Mouse (Mus musculus): ENCODE data around the gene Cpt1a.

Cpt1a gene

GRCm38 (mm10) chr19:3373380-3373779, 51.2 kb downstream of the Cpt1a start:
- no peak for DNase-seq (ENCODE audit: low spot score)

- no peak for DNase-seq (ENCODE audit: low spot score)
These were observed 51.9 kb downstream of the Cpt1a start for GRCm38 (mm10) chr19:3374028-3374427.

- no peak for DNase-seq (ENCODE audit: low spot score)
These were observed 53.9 kb downstream of the Cpt1a start for GRCm38 (mm10) chr19:3375945-3376495.

- DNase-seq (ENCODE audit: low spot score): no peak
These were observed 55.0 kb downstream of the Cpt1a start for GRCm38 (mm10) chr19:3376966-3377715.

GRCm38 (mm10) chr19:3378614-3379013, 56.5 kb downstream of the Cpt1a start:
- no peak for DNase-seq (ENCODE audit: low spot score)

- DNase-seq (ENCODE audit: low spot score): no peak
These were observed 65.9 kb downstream of the Cpt1a start for GRCm38 (mm10) chr19:3388061-3388460.

- peak; percentile 76 for DNase-seq (ENCODE audit: low spot score)
These were observed 66.5 kb downstream of the Cpt1a start, which contains the start of gene Tesmin for GRCm38 (mm10) chr19:3388629-3389057. Tesmin (plus strand) TSS chr19:3388857.

- peak; percentile 81 for DNase-seq (ENCODE audit: low spot score)
These were observed 67.0 kb downstream of the Cpt1a start for GRCm38 (mm10) chr19:3389089-3389488.

- no peak for DNase-seq (ENCODE audit: low spot score)
These were observed 70.2 kb downstream of the Cpt1a start for GRCm38 (mm10) chr19:3392384-3392783.

- DNase-seq (ENCODE audit: low spot score): no peak
These were observed 72.1 kb downstream of the Cpt1a start for GRCm38 (mm10) chr19:3394216-3394615.

- DNase-seq (ENCODE audit: low spot score): no peak
These were observed 77.9 kb downstream of the Cpt1a start for GRCm38 (mm10) chr19:3400057-3400456.

- no peak for DNase-seq (ENCODE audit: low spot score)
These were observed 79.4 kb downstream of the Cpt1a start for GRCm38 (mm10) chr19:3401504-3401903.

- DNase-seq (ENCODE audit: low spot score): no peak
These were observed 79.8 kb downstream of the Cpt1a start for GRCm38 (mm10) chr19:3401943-3402342.

GRCm38 (mm10) chr19:3402390-3402789, 80.3 kb downstream of the Cpt1a start:
- DNase-seq (ENCODE audit: low spot score): no peak

- DNase-seq (ENCODE audit: low spot score): no peak
These were observed 81.9 kb downstream of the Cpt1a start for GRCm38 (mm10) chr19:3404030-3404429.

GRCm38 (mm10) chr19:3405531-3406281, 83.6 kb downstream of the Cpt1a start:
- no peak for DNase-seq (ENCODE audit: low spot score)

GRCm38 (mm10) chr19:3414268-3414733, 92.2 kb downstream of the Cpt1a start, which contains the start of gene Gal:
Gal (minus strand) TSS chr19:3414544.
- no peak for DNase-seq (ENCODE audit: low spot score)

- no peak for DNase-seq (ENCODE audit: low spot score)
These were observed 97.1 kb downstream of the Cpt1a start for GRCm38 (mm10) chr19:3419251-3419650.

GRCm38 (mm10) chr19:3422488-3422887, 100.4 kb downstream of the Cpt1a start:
- DNase-seq (ENCODE audit: low spot score): no peak

- no peak for DNase-seq (ENCODE audit: low spot score)
These were observed 100.8 kb downstream of the Cpt1a start for GRCm38 (mm10) chr19:3422981-3423380.

- DNase-seq (ENCODE audit: low spot score): no peak
These were observed 102.1 kb downstream of the Cpt1a start for GRCm38 (mm10) chr19:3424214-3424613.

GRCm38 (mm10) chr19:3428057-3428830, 106.1 kb downstream of the Cpt1a start:
- no peak for DNase-seq (ENCODE audit: low spot score)
